Mouse (Mus musculus) erythroblast, embryonic 14.5 days (primary cell): ENCODE measurements around the gene Bnip2.

ENCODE experiments used
- GATA1 ChIP-seq: IDR thresholded peaks from 2 replicates; pipeline ENCODE4 v1.6.1; 2012; ENCODE audit warnings: low read length, inconsistent platforms, mixed read lengths
- TAL1 ChIP-seq: IDR thresholded peaks from 3 replicates; pipeline ENCODE4 v1.6.1; 2012; ENCODE audit warnings: low read length, inconsistent platforms, mixed read lengths

DNA sequence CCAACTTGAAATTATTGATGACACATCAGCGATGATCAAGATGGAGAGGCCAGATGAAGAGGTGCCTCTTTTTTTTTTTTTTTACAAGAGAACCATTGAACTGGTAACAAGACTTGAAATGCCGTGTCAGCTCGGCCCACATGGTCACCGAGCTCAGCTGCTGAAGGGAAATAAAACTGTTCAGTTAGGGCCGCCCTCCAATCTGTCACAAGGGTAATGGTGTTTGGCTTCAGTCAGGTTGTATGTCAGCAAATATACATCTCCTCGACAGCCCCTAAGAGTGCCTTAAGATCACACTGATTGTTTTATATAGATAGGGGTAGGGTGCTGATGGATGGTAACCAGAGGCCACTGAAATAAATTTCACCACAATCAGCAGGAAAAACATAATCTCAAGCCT, 28.3 kb upstream of the Bnip2 start:
- TF ChIP-seq GATA1 (no peak), TAL1 (no peak)
